Mouse (Mus musculus) thymus, postnatal 10 days (tissue): ENCODE data around the gene Slc22a18.
A peak's percentile ranks its signal among the peaks of the same experiment; 100 is the strongest.
"Not testable (repeated sequence)": the region's sequence is repeated elsewhere in the genome, so short reads cannot be mapped to it uniquely, and the experiment has no call there.

Experiments
- DNase-seq, 2 experiments: peaks; one replicate each; pipeline ENCODE4 v3.0.0; 2021; ENCODE audit warnings: low spot score in 2 of 2

Slc22a18 gene

DNA sequence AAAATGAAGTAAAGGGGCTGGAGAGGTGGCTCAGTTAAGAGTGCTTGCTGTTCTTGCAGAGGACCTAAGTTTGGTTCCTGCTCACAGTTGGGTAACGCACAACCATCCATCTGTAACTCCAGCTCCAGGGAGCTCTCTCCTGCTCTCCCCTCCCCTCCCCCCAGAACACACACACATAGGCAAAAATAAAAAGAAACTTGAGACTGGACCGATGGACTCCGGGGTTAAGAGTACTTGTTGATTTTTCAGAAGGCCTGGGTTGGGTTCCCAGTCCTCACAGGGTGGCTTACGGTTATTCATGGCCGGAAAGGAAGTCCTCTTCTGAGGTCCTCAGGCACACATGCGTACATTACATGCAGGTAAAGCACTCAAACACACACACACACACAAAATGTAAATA lies 30.4 kb downstream of the Slc22a18 start:
- DNase-seq = no peak

DNA sequence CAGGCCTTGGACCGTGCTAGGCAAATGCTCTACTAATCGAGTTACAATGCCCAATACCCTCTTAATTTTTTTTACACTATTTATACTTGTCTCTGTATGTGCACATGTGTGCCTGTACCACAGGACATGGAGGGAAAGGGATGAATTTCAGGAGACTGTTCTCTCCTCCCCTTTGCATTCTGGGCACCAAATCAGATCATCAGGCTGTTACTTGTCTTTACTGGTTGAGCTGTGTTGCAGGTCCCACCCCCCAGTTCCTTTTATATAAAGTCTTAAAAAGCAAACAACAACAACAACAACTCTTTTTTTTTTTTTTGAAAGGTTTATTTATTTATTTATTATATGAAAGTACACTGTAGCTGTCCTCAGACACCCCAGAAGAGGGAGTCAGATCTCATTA lies 31.9 kb downstream of the Slc22a18 start:
- DNase-seq = no peak

GRCm38 (mm10) chr7:143505823-143506222 lies 32.3 kb downstream of the Slc22a18 start:
- peak; percentile 68 to 82 for DNase-seq

DNA sequence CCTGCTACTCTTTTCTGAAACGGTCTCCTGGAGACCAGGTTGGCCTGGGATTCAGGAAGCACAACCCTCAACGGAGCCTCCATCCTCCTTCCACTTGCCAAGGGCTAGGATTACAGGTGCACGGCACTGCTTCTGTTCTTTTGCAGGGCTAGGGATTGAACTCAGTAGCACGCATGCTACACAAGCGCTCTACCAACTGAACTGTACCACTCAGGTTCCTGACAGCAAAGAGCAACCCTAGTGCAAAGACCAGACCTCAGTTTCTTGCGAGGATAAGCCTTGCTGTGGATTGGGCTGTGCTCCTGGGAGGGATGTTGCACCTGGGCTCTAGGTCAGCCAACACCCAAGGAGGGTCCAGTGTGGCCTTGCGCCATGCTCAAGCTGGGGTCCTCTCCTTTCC lies 32.7 kb downstream of the Slc22a18 start:
- no peak for DNase-seq

DNA sequence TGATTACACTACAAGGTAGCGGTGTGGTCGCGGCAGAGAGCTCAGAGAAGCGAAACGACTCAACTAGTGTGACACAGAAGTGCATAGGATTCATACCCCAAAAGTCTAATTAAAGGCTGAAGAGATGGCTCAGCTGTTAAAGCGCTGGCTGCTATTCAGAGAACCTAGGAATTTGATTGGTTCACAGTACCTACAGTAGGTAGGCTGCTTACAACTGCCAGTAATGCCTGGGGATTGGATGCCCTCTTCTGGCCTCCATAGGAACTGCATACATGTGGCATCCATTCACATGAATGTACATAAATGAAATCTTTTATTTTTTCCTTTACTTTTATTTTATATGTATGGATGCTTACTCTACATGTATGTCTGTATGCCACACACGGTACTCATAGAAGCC lies 33.1 kb downstream of the Slc22a18 start:
- peak; percentile 42 to 67 for DNase-seq

- DNase-seq = no peak
Observed at GRCm38 (mm10) chr7:143509566-143509965, 36.0 kb downstream of the Slc22a18 start.

DNA sequence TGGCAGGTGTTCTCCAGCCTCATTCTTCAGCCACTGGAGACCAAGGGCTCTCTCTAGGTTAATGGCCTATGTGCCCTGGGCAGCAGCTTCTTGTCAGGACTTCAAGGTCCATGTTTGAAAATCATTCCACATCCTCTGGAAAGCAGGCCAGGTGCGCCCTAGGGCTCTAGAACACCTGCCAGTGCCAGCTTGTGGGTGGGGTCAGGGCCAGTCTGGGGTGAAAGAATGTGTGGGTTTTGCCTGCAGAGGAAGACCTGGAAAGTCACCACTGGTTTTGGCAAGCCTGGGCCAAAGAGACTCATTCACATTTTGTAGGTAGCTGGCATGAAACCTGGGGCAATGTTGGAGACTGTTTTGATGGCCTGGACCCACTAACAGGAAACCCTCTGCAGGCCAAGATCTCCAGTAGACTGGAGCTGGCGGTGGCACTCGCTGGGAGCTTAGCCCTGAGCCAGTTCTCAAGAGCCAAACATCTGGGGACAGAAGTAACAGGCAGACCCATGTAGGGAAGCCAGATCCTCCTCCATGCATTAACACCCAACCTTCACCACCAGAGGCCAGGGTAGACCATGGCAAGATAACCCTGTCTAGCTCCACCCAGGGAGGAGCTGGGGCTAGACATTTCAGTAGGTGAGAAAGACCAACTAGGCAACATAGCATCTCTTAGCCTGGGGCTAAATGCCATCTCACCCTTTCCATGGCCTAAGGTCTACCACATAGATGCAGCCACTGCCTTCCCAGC lies 37.2 kb downstream of the Slc22a18 start:
- no peak for DNase-seq

DNA sequence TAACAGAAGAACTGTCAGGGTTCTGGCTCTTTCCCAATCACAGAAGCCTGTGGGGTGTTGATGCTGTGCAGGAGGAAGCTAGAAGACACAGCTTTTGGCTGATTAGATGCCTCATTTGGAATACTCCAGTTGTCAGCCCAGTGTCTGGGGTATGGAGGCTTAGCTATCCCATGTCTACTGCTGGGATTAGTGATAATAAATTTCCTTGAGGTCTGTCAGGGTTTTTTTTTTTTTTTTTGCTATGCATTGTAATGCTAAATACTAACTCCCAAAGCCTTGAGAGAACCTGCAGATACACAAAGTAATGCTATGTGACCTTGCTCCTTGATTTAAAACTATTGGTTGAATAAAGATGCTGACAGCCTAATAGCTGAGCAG lies 37.8 kb downstream of the Slc22a18 start:
- DNase-seq = no peak

DNA sequence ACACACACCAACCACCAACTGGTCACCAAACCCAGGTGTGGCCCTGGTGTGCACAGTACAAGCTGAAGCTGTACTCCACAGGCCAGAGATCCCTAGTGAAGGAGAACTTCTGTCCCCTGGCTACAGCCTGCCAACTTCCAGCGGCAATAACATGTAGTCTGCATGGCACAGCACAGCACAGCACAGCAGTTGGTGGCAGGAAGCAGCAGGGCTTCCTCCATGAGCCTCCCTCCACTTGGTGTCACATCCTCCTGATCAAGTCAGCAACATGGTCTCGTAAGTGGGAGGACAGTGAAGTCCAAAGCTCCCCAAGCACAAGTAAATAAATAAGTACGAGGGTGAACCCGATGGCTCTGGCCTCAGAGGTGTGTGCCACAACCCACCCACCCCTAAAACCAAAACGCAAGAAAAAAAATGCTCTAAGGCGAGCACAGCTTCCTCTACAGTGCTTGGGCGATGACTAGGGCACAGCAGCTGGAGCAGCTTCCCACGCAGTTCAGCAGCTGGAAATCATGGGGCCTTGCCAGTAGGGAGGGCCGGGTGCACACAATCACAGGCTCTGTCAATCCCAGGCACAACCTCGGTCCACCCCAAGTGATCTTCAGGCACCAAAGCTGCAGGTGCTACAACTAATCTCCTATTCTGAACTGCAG lies 40.4 kb downstream of the Slc22a18 start:
- DNase-seq = no peak

GRCm38 (mm10) chr7:143514416-143514768 lies 40.9 kb downstream of the Slc22a18 start:
- no peak for DNase-seq

DNA sequence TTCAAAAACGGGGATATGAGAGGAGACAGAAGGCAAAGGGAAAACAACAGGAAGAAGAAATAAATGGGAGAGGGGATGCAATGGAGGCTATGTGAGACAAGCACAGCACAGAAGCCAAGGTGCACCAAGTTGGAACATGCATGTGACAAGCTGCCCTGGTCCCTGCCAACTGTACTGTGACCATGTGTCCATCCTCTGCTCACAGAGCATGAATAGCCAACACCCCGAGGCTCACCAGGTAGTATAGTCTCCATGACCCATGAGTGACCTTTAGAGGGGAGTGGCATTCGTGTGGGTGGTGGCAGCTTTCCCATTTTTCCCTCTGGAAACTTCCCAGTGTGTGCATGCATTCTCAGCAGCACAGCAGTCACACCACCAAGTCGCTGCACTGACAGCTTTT lies 45.8 kb downstream of the Slc22a18 start:
- DNase-seq = no peak

- no peak for DNase-seq
Observed at GRCm38 (mm10) chr7:143532410-143532809, 58.9 kb downstream of the Slc22a18 start.

GRCm38 (mm10) chr7:143533284-143533683 lies 59.7 kb downstream of the Slc22a18 start:
- no peak for DNase-seq

GRCm38 (mm10) chr7:143536251-143536650 lies 62.7 kb downstream of the Slc22a18 start:
- no peak for DNase-seq

- not testable (repeated sequence) for DNase-seq
Observed at GRCm38 (mm10) chr7:143538229-143538628, 64.7 kb downstream of the Slc22a18 start.

GRCm38 (mm10) chr7:143538671-143539070 lies 65.1 kb downstream of the Slc22a18 start:
- DNase-seq = no peak

DNA sequence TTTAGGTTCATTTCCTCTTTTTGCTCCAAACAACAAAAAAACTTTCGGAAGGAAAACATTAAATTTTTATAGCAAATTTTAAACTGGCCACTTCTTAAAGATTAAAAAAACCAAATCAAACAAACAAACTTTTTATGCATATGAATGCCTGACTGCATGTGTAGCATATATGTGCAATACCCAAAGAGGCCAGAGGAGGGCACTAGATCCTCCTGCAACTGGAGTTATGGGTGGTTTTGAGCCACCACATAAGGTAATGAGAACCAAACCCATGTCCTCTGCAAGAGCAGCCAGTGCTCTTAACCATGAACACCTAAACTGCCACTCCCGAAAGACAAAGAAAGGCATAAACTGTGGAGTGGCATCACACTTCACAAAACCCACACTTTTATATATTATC lies 70.8 kb downstream of the Slc22a18 start:
- peak; percentile 12 to 51 for DNase-seq

- DNase-seq = no peak
Observed at GRCm38 (mm10) chr7:143546554-143546953, 73.0 kb downstream of the Slc22a18 start.

- peak; percentile 62 to 72 for DNase-seq
Observed at GRCm38 (mm10) chr7:143548231-143548961, 74.9 kb downstream of the Slc22a18 start.
